Mouse (Mus musculus): ENCODE data around the gene Jakmip3. TPM values are rescaled to one million over a fixed set of nuclear protein-coding genes. Genes with fewer than 3 reads are reported as not detected.

Gene Jakmip3
- total RNA-seq, 1 experiment: 0.09 TPM

DNA sequence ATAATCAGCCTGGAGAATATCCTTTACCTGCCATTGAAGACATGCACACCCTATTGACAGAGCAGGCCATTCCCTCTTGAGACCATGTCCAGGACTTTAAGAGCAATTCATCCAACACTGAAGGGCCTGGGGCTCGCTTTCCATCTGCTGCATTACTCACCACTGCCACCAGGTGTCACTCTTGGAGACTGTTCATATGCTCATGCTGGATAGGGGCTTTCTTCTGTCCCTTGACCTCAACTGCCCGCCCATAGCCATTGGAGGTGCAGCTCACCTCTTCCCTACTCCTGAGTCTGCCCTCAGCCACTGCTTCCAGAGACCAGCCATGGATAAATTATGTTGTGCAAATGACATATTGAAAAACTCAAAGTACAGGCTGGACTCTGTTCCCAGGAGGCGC is 70.5 kb downstream of the Jakmip3 start:
- peak; percentile 39 for DNase-seq (ENCODE audit: low read depth, low spot score)
- in situ Hi-C loops (cut with MboI; ENCODE audit: low sequenced_read_pairs in 2 of 2, unreplicated experiment in 2 of 2): no loop called here
- Histone ChIP-seq H3K36me3 (ENCODE audit: control insufficient read depth, insufficient read depth, low read length, poor library complexity, severe bottlenecking) (no peaks in the 10 kb centered on the region), H3K4me1 (ENCODE audit: control insufficient read depth in 2 of 2, insufficient read depth in 2 of 2, low read length in 2 of 2, poor library complexity in 1 of 2) (no peaks in the 10 kb centered on the region), H3K9ac (ENCODE audit: insufficient read depth, low read depth, low read length, poor library complexity, severe bottlenecking) (no peak overlapping the region), H3K27ac (ENCODE audit: insufficient read depth, low read depth, low read length, poor library complexity, severe bottlenecking) (no peak overlapping the region), H3K4me3 (ENCODE audit: insufficient read depth in 1 of 2, low read depth in 1 of 2, low read length in 2 of 2, poor library complexity in 1 of 2, severe bottlenecking in 1 of 2) (no peak overlapping the region), H3K9me3 (ENCODE audit: control insufficient read depth, insufficient read depth, low read depth, low read length) (no peaks in the 10 kb centered on the region)
- TF ChIP-seq ZC3H11A (IDR thresholded peaks at IDR 0.05; ENCODE audit: borderline replicate concordance, low read depth, low read length) (peak; percentile 5; the same call in 1 of the 2 replicates), CHD2 (IDR thresholded peaks at IDR 0.05; ENCODE audit: low read depth, low read length) (no peak)

DNA sequence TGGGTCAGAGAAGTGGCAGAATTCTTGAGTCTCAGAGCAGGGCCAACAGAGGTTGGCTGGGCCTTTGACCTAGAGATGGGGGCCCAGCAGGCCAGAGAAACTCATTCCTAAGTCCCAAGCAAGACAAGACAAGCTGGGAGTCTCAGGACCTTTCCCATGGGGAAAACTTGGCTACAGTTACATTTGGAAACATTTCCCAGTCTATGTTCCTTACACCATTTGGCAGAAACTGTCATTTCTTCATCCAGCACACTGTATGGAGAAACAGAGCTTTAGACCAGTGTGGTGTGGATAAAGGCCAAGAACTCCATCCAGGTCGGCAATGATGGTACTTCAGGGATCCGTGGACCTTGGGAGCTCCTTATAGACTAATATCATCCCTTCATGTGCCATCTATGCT is 71.1 kb downstream of the Jakmip3 start:
- H3K36me3 ChIP-seq (ENCODE audit: control insufficient read depth, insufficient read depth, low read length, poor library complexity, severe bottlenecking): no peaks in the 10 kb centered on the region
- H3K9me3 ChIP-seq (ENCODE audit: control insufficient read depth, insufficient read depth, low read depth, low read length): no peaks in the 10 kb centered on the region
- no peak for DNase-seq (ENCODE audit: low read depth, low spot score)
- no peak overlapping the region for H3K9ac ChIP-seq (ENCODE audit: insufficient read depth, low read depth, low read length, poor library complexity, severe bottlenecking)
- no peak overlapping the region for H3K4me3 ChIP-seq (ENCODE audit: insufficient read depth in 1 of 2, low read depth in 1 of 2, low read length in 2 of 2, poor library complexity in 1 of 2, severe bottlenecking in 1 of 2)
- TF ChIP-seq MAFK (IDR thresholded peaks at IDR 0.05; ENCODE audit: insufficient read depth, low read depth, low read length) (no peak), HCFC1 (IDR thresholded peaks at IDR 0.05; ENCODE audit: borderline replicate concordance, insufficient read depth, low read length) (no peak), ZNF384 (IDR thresholded peaks at IDR 0.05; ENCODE audit: low read depth, low read length) (no peak), ZC3H11A (IDR thresholded peaks at IDR 0.05; ENCODE audit: borderline replicate concordance, low read depth, low read length) (no peak), CHD2 (IDR thresholded peaks at IDR 0.05; ENCODE audit: low read depth, low read length) (no peak)
- in situ Hi-C loops (cut with MboI; ENCODE audit: low sequenced_read_pairs in 2 of 2, unreplicated experiment in 2 of 2): no loop called here
- H3K27ac ChIP-seq (ENCODE audit: insufficient read depth, low read depth, low read length, poor library complexity, severe bottlenecking): no peak overlapping the region
- H3K4me1 ChIP-seq (ENCODE audit: control insufficient read depth in 2 of 2, insufficient read depth in 2 of 2, low read length in 2 of 2, poor library complexity in 1 of 2): no peaks in the 10 kb centered on the region

DNA sequence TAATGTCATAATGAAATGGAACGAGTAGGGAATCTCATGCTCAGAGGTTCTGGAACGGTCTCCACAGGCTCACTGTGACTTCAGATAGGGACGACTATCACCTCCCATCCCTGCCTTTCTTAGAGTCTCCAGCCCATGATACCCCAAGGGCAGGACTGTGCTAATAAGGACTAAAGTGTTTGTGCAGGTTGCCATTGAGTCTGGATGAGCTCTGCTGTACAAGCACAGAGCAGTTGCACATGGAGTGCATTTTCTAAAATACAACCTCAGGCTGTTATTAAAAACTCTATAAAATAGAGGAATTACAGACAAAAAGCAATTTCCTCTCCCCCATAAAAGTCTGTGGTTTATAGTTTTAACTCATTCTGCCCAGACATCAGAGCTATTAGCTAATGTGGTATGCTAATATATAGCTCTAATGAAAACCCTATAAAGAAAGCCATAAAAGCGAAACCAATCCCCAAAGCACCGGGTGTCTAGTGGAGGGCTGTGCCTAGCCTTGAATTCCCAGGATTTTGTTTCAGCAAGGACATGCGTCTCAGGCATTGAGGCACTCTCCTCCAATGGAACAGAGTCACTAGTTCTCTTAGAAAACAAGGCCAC is 72.3 kb downstream of the Jakmip3 start:
- Histone ChIP-seq H3K36me3 (ENCODE audit: control insufficient read depth, insufficient read depth, low read length, poor library complexity, severe bottlenecking) (no peaks in the 10 kb centered on the region), H3K27ac (ENCODE audit: insufficient read depth, low read depth, low read length, poor library complexity, severe bottlenecking) (no peak overlapping the region), H3K9ac (ENCODE audit: insufficient read depth, low read depth, low read length, poor library complexity, severe bottlenecking) (no peak overlapping the region), H3K9me3 (ENCODE audit: control insufficient read depth, insufficient read depth, low read depth, low read length) (no peaks in the 10 kb centered on the region), H3K4me3 (ENCODE audit: insufficient read depth in 1 of 2, low read depth in 1 of 2, low read length in 2 of 2, poor library complexity in 1 of 2, severe bottlenecking in 1 of 2) (no peak overlapping the region), H3K4me1 (ENCODE audit: control insufficient read depth in 2 of 2, insufficient read depth in 2 of 2, low read length in 2 of 2, poor library complexity in 1 of 2) (no peaks in the 10 kb centered on the region)
- in situ Hi-C loops (cut with MboI; ENCODE audit: low sequenced_read_pairs in 2 of 2, unreplicated experiment in 2 of 2): no loop called here
- TF ChIP-seq ZNF384 (IDR thresholded peaks at IDR 0.05; ENCODE audit: low read depth, low read length): no peak
- no peak for TF ChIP-seq ZC3H11A (IDR thresholded peaks at IDR 0.05; ENCODE audit: borderline replicate concordance, low read depth, low read length)
- TF ChIP-seq MAFK (IDR thresholded peaks at IDR 0.05; ENCODE audit: insufficient read depth, low read depth, low read length): no peak
- TF ChIP-seq HCFC1 (IDR thresholded peaks at IDR 0.05; ENCODE audit: borderline replicate concordance, insufficient read depth, low read length): no peak
- TF ChIP-seq CHD2 (IDR thresholded peaks at IDR 0.05; ENCODE audit: low read depth, low read length): no peak
- DNase-seq (ENCODE audit: low read depth, low spot score): no peak

DNA sequence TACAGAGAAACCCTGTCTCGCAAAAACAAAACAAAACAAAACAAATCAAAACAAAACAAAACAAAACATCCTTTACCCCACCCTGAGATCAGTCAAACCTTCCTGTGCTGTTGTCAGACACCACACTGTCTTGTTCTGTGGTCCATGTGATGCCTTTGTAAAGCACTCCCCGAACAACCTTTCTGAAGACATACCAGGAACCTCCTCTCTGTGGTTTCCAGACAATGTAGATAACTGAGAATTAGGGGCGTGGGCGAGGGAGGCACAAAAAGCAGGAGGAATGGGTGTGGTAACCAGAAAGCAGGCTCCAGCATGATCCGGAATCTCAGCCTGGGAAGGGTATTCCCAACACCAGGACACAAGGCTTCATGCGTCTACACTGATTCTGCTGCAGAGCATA is 74.6 kb downstream of the Jakmip3 start:
- Histone ChIP-seq H3K9ac (ENCODE audit: insufficient read depth, low read depth, low read length, poor library complexity, severe bottlenecking) (no peak overlapping the region), H3K4me3 (ENCODE audit: insufficient read depth in 1 of 2, low read depth in 1 of 2, low read length in 2 of 2, poor library complexity in 1 of 2, severe bottlenecking in 1 of 2) (no peak overlapping the region), H3K9me3 (ENCODE audit: control insufficient read depth, insufficient read depth, low read depth, low read length) (no peaks in the 10 kb centered on the region), H3K4me1 (ENCODE audit: control insufficient read depth in 2 of 2, insufficient read depth in 2 of 2, low read length in 2 of 2, poor library complexity in 1 of 2) (no peaks in the 10 kb centered on the region), H3K27ac (ENCODE audit: insufficient read depth, low read depth, low read length, poor library complexity, severe bottlenecking) (no peak overlapping the region), H3K36me3 (ENCODE audit: control insufficient read depth, insufficient read depth, low read length, poor library complexity, severe bottlenecking) (no peaks in the 10 kb centered on the region)
- in situ Hi-C loops (cut with MboI; ENCODE audit: low sequenced_read_pairs in 2 of 2, unreplicated experiment in 2 of 2): no loop called here
- no peak for TF ChIP-seq CHD2 (IDR thresholded peaks at IDR 0.05; ENCODE audit: low read depth, low read length)
- TF ChIP-seq HCFC1 (IDR thresholded peaks at IDR 0.05; ENCODE audit: borderline replicate concordance, insufficient read depth, low read length): no peak
- no peak for TF ChIP-seq ZC3H11A (IDR thresholded peaks at IDR 0.05; ENCODE audit: borderline replicate concordance, low read depth, low read length)
- no peak for TF ChIP-seq MAFK (IDR thresholded peaks at IDR 0.05; ENCODE audit: insufficient read depth, low read depth, low read length)
- no peak for TF ChIP-seq ZNF384 (IDR thresholded peaks at IDR 0.05; ENCODE audit: low read depth, low read length)
- peak; percentile 27 for DNase-seq (ENCODE audit: low read depth, low spot score)

DNA sequence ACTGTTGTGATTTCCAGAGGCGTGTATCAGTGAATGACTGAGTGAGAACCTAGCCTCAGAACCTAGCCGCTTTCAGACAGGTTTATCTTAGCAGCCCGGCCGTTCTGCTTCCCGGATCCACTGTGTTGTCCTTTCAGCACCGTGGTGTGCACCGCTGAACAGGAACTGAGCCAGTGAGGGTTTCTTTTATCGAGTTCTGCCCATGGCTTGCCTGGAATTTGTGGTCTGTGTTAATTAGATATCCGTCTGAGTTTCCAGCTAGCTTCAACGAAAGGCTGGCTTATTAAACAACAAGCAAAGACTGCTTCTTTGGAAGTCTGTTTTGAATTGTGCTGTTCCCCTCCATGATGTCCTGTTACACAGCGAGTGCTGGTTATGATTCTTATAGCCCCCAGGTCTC is 75.8 kb downstream of the Jakmip3 start:
- H3K4me3 ChIP-seq (ENCODE audit: insufficient read depth in 1 of 2, low read depth in 1 of 2, low read length in 2 of 2, poor library complexity in 1 of 2, severe bottlenecking in 1 of 2): no peak overlapping the region
- no peak overlapping the region for H3K9ac ChIP-seq (ENCODE audit: insufficient read depth, low read depth, low read length, poor library complexity, severe bottlenecking)
- in situ Hi-C loops (cut with MboI; ENCODE audit: low sequenced_read_pairs in 2 of 2, unreplicated experiment in 2 of 2): no loop called here
- TF ChIP-seq ZC3H11A (IDR thresholded peaks at IDR 0.05; ENCODE audit: borderline replicate concordance, low read depth, low read length): no peak
- TF ChIP-seq CHD2 (IDR thresholded peaks at IDR 0.05; ENCODE audit: low read depth, low read length): no peak
- TF ChIP-seq HCFC1 (IDR thresholded peaks at IDR 0.05; ENCODE audit: borderline replicate concordance, insufficient read depth, low read length): no peak
- no peak for TF ChIP-seq ZNF384 (IDR thresholded peaks at IDR 0.05; ENCODE audit: low read depth, low read length)
- no peak for TF ChIP-seq MAFK (IDR thresholded peaks at IDR 0.05; ENCODE audit: insufficient read depth, low read depth, low read length)
- H3K36me3 ChIP-seq (ENCODE audit: control insufficient read depth, insufficient read depth, low read length, poor library complexity, severe bottlenecking): no peaks in the 10 kb centered on the region
- no peak overlapping the region for H3K27ac ChIP-seq (ENCODE audit: insufficient read depth, low read depth, low read length, poor library complexity, severe bottlenecking)
- no peaks in the 10 kb centered on the region for H3K9me3 ChIP-seq (ENCODE audit: control insufficient read depth, insufficient read depth, low read depth, low read length)
- no peaks in the 10 kb centered on the region for H3K4me1 ChIP-seq (ENCODE audit: control insufficient read depth in 2 of 2, insufficient read depth in 2 of 2, low read length in 2 of 2, poor library complexity in 1 of 2)
- no peak for DNase-seq (ENCODE audit: low read depth, low spot score)
